Comparison of ENCODE assay signal across 8 mouse cellular contexts in the genomic region with DNA sequence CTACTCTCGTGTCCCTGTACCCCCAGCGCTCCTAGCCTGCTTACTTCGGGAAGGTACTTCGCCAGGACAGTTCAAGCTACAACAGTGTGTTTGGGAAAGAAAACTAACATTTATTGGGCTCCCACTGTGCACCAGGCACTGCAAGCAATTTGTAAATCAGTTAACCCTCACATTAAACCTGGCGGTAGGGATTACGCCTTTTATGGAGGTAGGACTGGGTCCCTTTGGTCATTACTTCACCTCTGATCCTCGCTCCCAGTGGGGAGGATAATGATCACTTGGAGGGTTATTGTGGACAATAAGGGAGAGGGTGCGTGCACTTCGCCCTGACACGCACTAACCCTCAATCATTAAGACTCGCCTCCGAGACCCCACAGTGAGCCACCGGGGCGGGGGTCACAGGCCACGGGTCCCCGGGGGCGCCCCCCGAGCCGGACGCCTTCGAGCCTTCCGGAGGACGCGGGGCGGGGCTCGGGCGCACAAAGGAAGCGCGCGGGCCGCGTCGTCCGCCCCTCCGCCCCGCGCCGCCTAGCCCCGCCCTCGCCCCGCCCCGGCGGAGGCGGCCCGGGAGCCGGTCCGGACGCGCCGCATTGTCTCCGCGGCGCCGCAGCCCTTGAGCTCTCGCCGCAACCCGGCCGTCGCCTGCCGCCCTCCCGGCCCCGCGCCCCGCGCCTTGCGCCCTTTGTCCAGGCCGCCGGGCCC. TPM values are rescaled to one million over a fixed set of nuclear protein-coding genes. Genes with fewer than 3 reads are reported as not detected.
DNase-seq lines count a peak whose midpoint lies in the region; ATAC-seq and TF ChIP-seq lines count a peak whose summit lies in the region.

No protein-coding gene starts in this region.

- TF ChIP-seq CTCF in left cerebral cortex, adult 2 months (IDR thresholded peaks at IDR 0.05), result no peak; the same call in 1 of the 2 replicates

- DNase-seq in NIH3T3 (ENCODE audit: low read depth), result peak; percentile 93
- DNase-seq in cerebellum, postnatal 10 days, result peak; percentile 91 to 95
- peak; percentile 72 to 77 for DNase-seq in frontal cortex, postnatal 36 days (ENCODE audit: low spot score in 2 of 2)
- peak; percentile 88 for DNase-seq in hindbrain, embryonic 14.5 days (ENCODE audit: low spot score)
- DNase-seq in left cerebral cortex, adult 2 months (ENCODE audit: extremely low spot score in 1 of 2, low spot score in 2 of 2), result peak; percentile 86 to 87
- peak; percentile 68 to 74 for DNase-seq in right cerebral cortex, adult 2 months (ENCODE audit: low spot score in 2 of 2)
- DNase-seq in urinary bladder, postnatal 14 days (ENCODE audit: low spot score), result peak; percentile 85

- intact Hi-C loops in left cerebral cortex, adult 2 months (cut with DNase I), result loop anchor here (1.0 kb wide), 1 partner anchor 14 kb away; no protein-coding TSS in a partner anchor

- H3K36me3 ChIP-seq in hindbrain, embryonic 14.5 days (replicated peaks; ENCODE audit: control insufficient read depth, insufficient read depth), result peaks cover 11% of the 10 kb centered on the region; the same call in 1 of the 2 replicates
- H3K36me3 ChIP-seq in macrophage (ENCODE audit: inconsistent target), result 0 out of 2 replicates have a peak, but pooled peaks cover 8% of the 10 kb centered on the region

- peak overlapping the region; percentile 100 for H3K4me2 ChIP-seq in hindbrain, embryonic 14.5 days (replicated peaks)

- no peaks in the 10 kb centered on the region for H3K27me3 ChIP-seq in hindbrain, embryonic 14.5 days (ENCODE audit: control insufficient read depth, insufficient read depth, low read length)

- peak overlapping the region; percentile 94 for H3K27ac ChIP-seq in hindbrain, embryonic 14.5 days
- H3K27ac ChIP-seq in left cerebral cortex, adult 2 months, result peak overlapping the region; percentile 95
- H3K27ac ChIP-seq in macrophage, result peak overlapping the region; percentile 44; the same call in 1 of the 2 replicates

- H3K79me2 ChIP-seq in macrophage (ENCODE audit: inconsistent target), result peaks cover 44% of the 10 kb centered on the region

- 5% methylated on average over 39 of the region's 68 CpGs for WGBS in hindbrain, embryonic 14.5 days
- WGBS in macrophage (ENCODE audit: missing documents), result 6% methylated on average over 44 of the region's 68 CpGs

- H3K4me3 ChIP-seq in hindbrain, embryonic 14.5 days (replicated peaks; ENCODE audit: low read length), result peak overlapping the region; percentile 75
- H3K4me3 ChIP-seq in left cerebral cortex, adult 2 months, result peak overlapping the region; percentile 93
- H3K4me3 ChIP-seq in macrophage (ENCODE audit: inconsistent target), result peak overlapping the region; percentile 29

- ATAC-seq in hindbrain, embryonic 14.5 days (ENCODE audit: low FRiP score), result peak; percentile 87

- no peaks in the 10 kb centered on the region for H3K9me3 ChIP-seq in hindbrain, embryonic 14.5 days (ENCODE audit: control insufficient read depth, low read length)

- peaks cover 48% of the 10 kb centered on the region for H3K4me1 ChIP-seq in hindbrain, embryonic 14.5 days (replicated peaks; ENCODE audit: control insufficient read depth, insufficient read depth, low read length)

- H3K9ac ChIP-seq in hindbrain, embryonic 14.5 days, result peak overlapping the region; percentile 100

RNA-seq across cellular contexts. Expression of gene A3galt2, which starts 28.0 kb away (rescaled TPM):
- polyA plus RNA-seq in hindbrain, embryonic 14.5 days (2014; fragmentation: Nextera tagmentation; extraction: Ambion mirVana), result 0.21 and 0.41 TPM in 2 replicates
- under 1 TPM; 0.27 to 0.54 TPM for total RNA-seq in left cerebral cortex, adult 2 months (2021)
- total RNA-seq in macrophage (2018; cell fraction: chromatin; rRNA removed), result 1 to 10 TPM in 8 of 26 experiments, under 1 TPM in 16, not detected in 2; 0.29 to 4.8 (median 0.82) TPM
- total RNA-seq in macrophage (2018; cell fraction: cytosol; rRNA removed), result under 1 TPM in 7 of 26 experiments, not detected in 19; 0.03 to 0.08 (median 0.06) TPM
- total RNA-seq in macrophage (2018; cell fraction: nucleus; rRNA removed), result 1 to 10 TPM in 10 of 26 experiments, under 1 TPM in 15, not detected in 1; 0.15 to 7.2 (median 0.74) TPM
- polyA plus RNA-seq in macrophage (2018), result not detected in 3 replicates

Comparison
In these comparisons a context has a peak if more than half of its experiments do, and no peak if none do; other contexts are left out.
1. Peak in every context shown above with its lines: DNase-seq, ATAC-seq, H3K4me3 ChIP-seq and H3K27ac ChIP-seq.
2. H3K27ac ChIP-seq: peak in every context shown above with its lines; median percentile 95 in left cerebral cortex, adult 2 months; 94 in hindbrain, embryonic 14.5 days; 44 in macrophage.
3. H3K4me3 ChIP-seq: peak in every context shown above with its lines; median percentile 93 in left cerebral cortex, adult 2 months; 75 in hindbrain, embryonic 14.5 days; 29 in macrophage.